Mouse (Mus musculus): ENCODE results near the gene Rnf212b.

Rnf212b gene

GRCm38 (mm10) chr14:54796760-54797159, 17.2 kb upstream of the Rnf212b start:
- no peak for DNase-seq (ENCODE audit: low spot score)

- no peak for DNase-seq (ENCODE audit: low spot score)
Measured at GRCm38 (mm10) chr14:54799686-54800085, 14.3 kb upstream of the Rnf212b start.

- DNase-seq (ENCODE audit: low spot score), result no peak
Measured at GRCm38 (mm10) chr14:54802428-54802827, 11.5 kb upstream of the Rnf212b start.

- DNase-seq (ENCODE audit: low spot score), result no peak
Measured at GRCm38 (mm10) chr14:54806124-54806523, 7.8 kb upstream of the Rnf212b start.

- DNase-seq (ENCODE audit: low spot score), result no peak
Measured at GRCm38 (mm10) chr14:54808718-54809667, 4.9 kb upstream of the Rnf212b start.

- no peak for DNase-seq (ENCODE audit: low spot score)
Measured at GRCm38 (mm10) chr14:54809668-54810033, 4.3 kb upstream of the Rnf212b start.

GRCm38 (mm10) chr14:54815737-54816136, 1.8 kb downstream of the Rnf212b start:
- DNase-seq (ENCODE audit: low spot score), result no peak

- DNase-seq (ENCODE audit: low spot score), result no peak
Measured at GRCm38 (mm10) chr14:54817791-54818190, 3.9 kb downstream of the Rnf212b start.

GRCm38 (mm10) chr14:54822301-54822700, 8.4 kb downstream of the Rnf212b start:
- no peak for DNase-seq (ENCODE audit: low spot score)

- no peak for DNase-seq (ENCODE audit: low spot score)
Measured at GRCm38 (mm10) chr14:54823716-54824115, 9.8 kb downstream of the Rnf212b start.

- DNase-seq (ENCODE audit: low spot score), result no peak
Measured at GRCm38 (mm10) chr14:54843461-54843860, 29.5 kb downstream of the Rnf212b start.

GRCm38 (mm10) chr14:54855726-54856125, 41.8 kb downstream of the Rnf212b start:
- no peak for DNase-seq (ENCODE audit: low spot score)

GRCm38 (mm10) chr14:54856703-54857102, 42.8 kb downstream of the Rnf212b start:
- no peak for DNase-seq (ENCODE audit: low spot score)

- DNase-seq (ENCODE audit: low spot score), result no peak
Measured at GRCm38 (mm10) chr14:54857891-54858290, 44.0 kb downstream of the Rnf212b start.

- DNase-seq (ENCODE audit: low spot score), result no peak
Measured at GRCm38 (mm10) chr14:54860511-54860910, 46.6 kb downstream of the Rnf212b start.

- peak; percentile 68 for DNase-seq (ENCODE audit: low spot score)
Measured at GRCm38 (mm10) chr14:54863501-54864312, 49.8 kb downstream of the Rnf212b start.

GRCm38 (mm10) chr14:54864313-54865036, 50.5 kb downstream of the Rnf212b start:
- DNase-seq (ENCODE audit: low spot score), result no peak

- no peak for DNase-seq (ENCODE audit: low spot score)
Measured at GRCm38 (mm10) chr14:54865626-54866025, 51.7 kb downstream of the Rnf212b start.

- DNase-seq (ENCODE audit: low spot score), result no peak
Measured at GRCm38 (mm10) chr14:54866268-54866667, 52.3 kb downstream of the Rnf212b start.

- DNase-seq (ENCODE audit: low spot score), result no peak
Measured at GRCm38 (mm10) chr14:54866936-54867335, 53.0 kb downstream of the Rnf212b start.

GRCm38 (mm10) chr14:54868026-54868425, 54.1 kb downstream of the Rnf212b start:
- no peak for DNase-seq (ENCODE audit: low spot score)

GRCm38 (mm10) chr14:54870861-54871260, 56.9 kb downstream of the Rnf212b start, which contains the start of gene Homez:
Gene Homez (minus strand): TSS chr14:54870961.
- DNase-seq (ENCODE audit: low spot score), result no peak
